Mouse (Mus musculus): ENCODE results near the gene Apol8. TPM values are rescaled to one million over a fixed set of nuclear protein-coding genes. Genes with fewer than 3 reads are reported as not detected.
A peak's percentile ranks its signal among the peaks of the same experiment; 100 is the strongest.
"Not testable (repeated sequence)": the region's sequence is repeated elsewhere in the genome, so short reads cannot be mapped to it uniquely, and the experiment has no call there.

Gene Apol8
- total RNA-seq, 2 experiments from 2014 or later = 0.08 to 0.31 TPM

DNA sequence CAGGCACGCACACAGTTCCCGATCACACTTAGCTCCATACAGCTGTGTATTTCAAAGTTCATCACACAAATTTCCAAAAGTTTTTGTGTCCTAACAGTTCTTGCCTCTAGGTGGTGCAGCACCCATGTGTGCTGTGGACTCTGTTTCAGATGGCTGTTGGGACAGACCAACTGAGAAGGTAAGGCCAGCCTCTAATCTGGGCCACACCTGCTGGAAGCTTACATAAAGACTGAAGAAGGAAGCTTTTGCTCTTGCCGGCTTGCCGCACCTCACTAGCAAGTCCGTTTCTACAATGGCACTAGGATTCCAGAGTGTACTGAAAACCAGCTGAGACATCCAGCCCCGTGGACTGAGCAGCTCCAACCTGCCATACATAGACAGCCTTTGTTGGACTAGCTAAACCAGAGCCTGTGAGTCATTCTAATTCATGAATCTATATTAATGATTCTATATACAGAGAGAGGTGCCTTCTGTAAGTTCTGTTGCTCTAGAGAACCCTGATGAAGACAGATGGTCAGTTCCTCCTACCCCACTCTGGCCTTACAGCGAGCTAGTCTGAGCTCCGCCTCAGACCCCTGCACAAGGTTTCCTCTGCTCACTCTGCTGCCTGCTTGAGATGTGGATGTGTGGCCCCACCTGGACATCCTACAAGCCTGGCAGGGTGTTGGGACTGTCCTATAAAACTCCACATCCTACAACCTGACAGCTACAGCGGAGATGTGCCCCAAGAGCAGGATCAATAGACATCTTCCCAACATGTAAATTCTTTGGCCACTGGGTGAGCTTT lies 16.1 kb downstream of the Apol8 start:
- no peak for DNase-seq
- TF ChIP-seq CTCF (IDR thresholded peaks at IDR 0.05) = peak; percentile 43
- Histone ChIP-seq H3K4me3 (no peak overlapping the region), H3K27ac (no peak overlapping the region)
- intact Hi-C loops (cut with DNase I) = no loop called here

DNA sequence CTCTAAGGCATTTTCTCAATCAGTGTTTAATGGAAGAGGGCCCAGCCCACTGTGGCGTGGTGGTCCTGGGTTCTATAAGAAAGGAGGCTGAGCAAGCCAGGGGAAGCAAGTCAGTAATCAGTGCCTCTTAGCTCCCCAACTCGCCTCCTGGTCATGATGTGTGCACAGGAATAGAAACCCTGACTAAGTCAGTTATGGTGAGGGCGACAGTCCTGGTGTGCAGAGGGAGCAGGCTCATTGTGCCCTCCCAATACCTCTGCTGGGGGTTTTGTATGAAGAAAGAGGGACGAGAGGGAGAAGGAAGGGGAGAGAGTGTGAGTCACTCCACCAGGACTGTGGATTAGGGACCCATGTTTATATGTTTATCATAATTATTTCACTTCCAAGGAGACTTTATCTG lies 22.9 kb downstream of the Apol8 start:
- H3K27ac ChIP-seq; H3K4me3 ChIP-seq; DNase-seq; intact Hi-C loops (cut with DNase I): not testable (repeated sequence)

DNA sequence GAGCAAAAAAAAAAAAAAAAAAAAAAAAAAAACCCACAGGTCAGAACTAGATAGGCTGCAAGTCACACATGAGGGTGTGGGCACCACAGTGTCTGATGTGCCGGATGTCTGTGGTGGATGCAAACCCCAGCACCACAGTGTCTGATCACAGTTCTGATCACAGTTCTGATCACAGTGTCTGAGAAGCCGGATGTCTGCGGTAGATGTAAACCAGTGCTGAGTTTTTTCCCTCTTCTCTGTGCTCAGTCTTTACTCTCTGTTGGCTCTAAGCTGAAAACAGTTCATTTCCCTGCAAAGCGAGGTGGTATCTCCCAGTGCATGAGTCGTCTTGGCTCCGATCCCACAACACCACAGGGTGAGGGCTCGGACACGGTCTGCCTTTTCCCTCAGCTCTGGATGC lies 23.4 kb downstream of the Apol8 start:
- H3K27ac ChIP-seq; intact Hi-C loops (cut with DNase I); H3K4me3 ChIP-seq; DNase-seq: not testable (repeated sequence)

DNA sequence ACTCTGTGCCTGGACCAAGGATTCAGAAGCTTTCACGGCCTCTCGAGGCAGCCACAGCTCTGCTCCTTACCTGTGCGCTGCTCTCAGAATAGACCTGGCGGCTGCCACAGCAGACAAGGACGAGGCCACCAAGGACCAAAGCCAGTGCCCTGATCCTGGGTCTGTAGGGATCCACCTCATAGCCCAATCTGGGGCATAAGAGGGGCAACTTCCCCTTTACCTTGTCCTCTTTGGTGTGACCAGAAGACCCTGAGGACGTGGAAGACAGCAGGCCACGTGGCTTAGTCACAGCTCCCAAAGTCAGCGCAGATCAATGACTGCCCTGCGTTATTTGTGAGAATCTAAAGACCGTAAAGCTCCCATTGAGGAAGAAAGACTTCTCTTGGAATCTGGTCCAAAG lies 24.0 kb downstream of the Apol8 start:
- intact Hi-C loops (cut with DNase I); DNase-seq; H3K4me3 ChIP-seq; H3K27ac ChIP-seq: not testable (repeated sequence)

DNA sequence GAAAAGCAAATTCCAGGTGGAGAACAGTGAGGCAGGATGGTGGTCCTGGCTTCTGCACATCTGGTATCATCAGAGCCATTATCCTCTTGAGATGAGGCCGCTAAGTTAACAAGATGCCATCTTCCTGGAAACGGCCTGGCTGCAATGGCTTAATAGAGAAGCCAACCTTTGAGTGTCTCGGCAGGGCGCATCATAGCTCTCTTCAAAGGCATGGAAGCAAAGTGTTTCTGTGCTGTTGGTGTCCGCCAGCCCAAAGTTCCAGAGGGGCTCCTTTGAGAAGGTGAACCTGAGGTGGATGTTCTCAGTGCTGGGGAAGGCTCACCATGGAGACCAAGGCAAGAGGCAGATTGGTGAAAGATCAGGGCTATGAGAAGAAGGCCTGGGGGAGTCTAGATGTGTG lies 25.2 kb downstream of the Apol8 start:
- TF ChIP-seq CTCF (IDR thresholded peaks at IDR 0.05) = no peak
- DNase-seq = no peak
- intact Hi-C loops (cut with DNase I) = no loop called here
- Histone ChIP-seq H3K27ac (no peak overlapping the region), H3K4me3 (no peak overlapping the region)

DNA sequence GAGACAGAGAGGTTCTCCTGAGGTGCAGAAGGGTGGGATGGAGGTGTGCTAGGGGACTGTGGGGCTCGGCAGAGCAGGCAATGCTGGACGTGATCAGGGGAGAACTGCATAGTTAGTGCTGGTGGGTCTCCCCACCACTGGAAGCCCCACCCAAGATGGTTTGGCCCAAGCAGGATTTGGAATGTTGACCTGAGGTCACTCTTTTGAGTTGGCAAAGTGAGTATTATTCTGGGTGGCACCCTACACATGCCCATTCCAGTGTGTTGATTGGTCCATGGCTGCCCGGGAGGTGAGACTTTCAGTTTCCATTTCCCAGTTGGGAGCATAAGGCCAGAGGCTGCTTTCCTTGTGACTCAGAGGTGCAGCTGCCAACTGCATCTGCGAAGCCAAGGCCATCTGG lies 28.1 kb downstream of the Apol8 start, which contains the start of gene Apol9b:
TSS of gene Apol9b (plus strand) at position 301 of the 400 bp plus-strand sequence.
- intact Hi-C loops (cut with DNase I) = not testable (repeated sequence)

DNA sequence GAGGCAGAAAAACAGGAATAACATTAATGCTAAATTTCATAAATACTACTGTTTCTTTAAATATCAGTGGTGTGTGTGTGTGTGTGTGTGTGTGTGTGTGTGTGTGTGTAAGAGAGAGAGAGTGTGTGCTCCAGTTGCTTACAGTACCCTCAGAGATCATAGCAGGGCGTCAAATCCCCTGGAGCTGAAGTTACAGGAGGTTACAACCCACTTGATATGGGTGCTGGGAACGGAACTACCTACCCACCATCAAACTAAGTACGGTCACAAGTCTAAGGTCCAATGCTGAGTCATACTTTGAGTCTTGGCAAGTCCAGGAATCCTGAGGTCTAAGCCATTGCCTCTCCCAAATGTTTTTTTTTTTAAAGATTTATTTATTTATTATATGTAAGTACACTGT lies 29.1 kb downstream of the Apol8 start:
- H3K27ac ChIP-seq; intact Hi-C loops (cut with DNase I); H3K4me3 ChIP-seq: not testable (repeated sequence)

More for the DNA sequence above, 28.1 kb downstream of the Apol8 start, which contains the start of gene Apol9b:
- not testable (repeated sequence) for H3K4me3 ChIP-seq, DNase-seq, H3K27ac ChIP-seq

DNA sequence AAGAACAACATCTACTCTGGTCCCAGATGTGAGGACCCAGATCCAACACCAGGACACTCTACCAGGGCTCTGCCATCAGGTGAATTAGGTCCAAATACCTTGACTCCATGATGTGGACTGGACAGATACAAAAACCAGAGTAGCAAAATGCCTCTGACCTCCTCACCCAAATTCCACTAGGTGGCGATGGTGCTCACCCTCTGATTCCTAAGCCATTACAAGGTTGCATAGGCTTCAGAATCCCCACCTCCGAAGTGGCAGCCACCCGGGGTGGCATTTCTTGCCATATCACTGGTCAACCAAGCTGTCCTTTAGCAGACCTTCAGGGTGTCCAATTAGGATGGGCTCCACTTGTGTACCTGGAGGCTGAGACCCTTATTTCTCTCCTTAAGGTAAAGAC lies 29.7 kb downstream of the Apol8 start:
- H3K27ac ChIP-seq; H3K4me3 ChIP-seq; intact Hi-C loops (cut with DNase I); DNase-seq: not testable (repeated sequence)
- peak; percentile 54 for TF ChIP-seq CTCF (IDR thresholded peaks at IDR 0.05)

More for the DNA sequence above, 29.1 kb downstream of the Apol8 start:
- DNase-seq = not testable (repeated sequence)

DNA sequence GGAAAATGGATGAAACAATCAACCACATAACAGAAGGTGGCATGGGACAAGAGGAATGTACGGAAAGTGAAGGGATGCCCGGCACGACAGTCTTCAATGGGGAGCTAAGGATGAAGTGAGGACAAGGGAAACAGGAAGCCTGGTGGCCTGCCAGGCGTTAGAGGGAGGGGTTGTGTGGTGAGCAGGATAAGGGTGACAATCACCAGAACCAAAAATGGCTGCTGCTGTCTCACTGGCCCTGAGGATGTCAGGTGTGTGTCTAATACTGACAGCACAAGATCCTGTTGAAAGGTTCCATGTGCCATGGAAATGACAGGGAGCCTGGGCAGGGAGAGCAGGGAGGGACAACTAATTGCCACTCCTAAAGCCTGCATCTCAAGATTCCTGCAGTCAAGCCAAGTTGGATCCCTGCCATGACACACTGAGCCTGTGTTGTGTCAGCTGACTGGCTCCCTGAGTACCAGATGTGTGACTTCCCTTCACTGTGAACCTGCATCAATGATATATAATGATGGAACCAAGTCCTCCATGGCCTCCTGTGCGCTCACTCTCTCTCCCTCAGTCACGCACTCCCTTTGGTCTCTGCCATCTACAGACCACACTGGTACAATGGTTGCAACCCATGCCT lies 31.3 kb downstream of the Apol8 start:
- H3K27ac ChIP-seq; H3K4me3 ChIP-seq; DNase-seq; intact Hi-C loops (cut with DNase I): not testable (repeated sequence)

DNA sequence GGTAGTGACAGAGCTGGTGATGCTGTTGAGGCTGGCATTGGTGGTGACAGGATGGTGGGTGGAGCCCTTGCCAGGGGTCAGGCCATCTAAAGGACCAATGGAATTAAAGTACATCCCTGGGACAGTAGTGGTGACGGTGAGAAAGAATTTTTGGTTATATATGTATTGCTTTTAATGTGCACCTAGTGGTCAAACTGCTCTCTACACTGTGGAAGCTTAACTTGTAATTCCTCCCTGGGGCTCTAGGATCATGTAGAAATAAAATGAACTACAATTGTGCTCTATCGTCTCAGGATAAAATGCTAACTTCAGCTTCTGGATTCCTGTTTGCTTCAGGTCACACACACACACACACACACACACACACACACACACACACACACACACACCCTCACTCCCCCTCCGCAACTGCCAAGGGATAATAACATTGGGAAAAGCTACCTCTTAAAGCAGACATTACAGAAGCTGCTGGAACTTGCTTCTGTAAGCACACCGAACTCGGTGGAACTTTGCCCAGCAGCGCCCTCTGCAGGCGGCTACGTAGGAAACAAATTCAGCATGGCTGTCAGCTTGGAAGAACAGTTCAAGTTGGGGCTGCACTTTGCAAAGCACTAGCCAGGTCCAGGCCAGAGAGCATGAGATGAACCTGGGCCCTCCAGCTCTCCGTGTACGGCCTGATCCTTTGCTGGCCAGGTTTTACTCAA lies 32.4 kb downstream of the Apol8 start:
- H3K4me3 ChIP-seq; H3K27ac ChIP-seq; intact Hi-C loops (cut with DNase I); DNase-seq: not testable (repeated sequence)

DNA sequence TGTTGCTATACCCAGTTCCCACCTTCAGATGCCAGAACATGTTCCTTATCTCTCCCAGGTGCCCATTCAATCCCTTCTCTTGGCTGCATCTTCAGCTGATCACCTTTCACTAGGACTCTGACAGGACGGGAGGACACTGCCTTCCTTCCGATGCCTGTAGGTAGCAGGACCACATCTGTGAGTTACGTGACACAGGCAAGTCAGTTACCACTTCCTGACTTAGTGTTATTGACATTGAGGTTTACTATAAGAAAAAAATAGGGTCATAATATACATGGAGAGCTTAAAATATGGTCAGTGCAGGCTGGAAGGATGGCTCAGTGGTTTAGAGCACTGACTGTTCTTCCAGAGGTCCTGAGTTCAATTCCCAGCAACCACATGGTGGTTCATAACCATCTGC lies 35.3 kb downstream of the Apol8 start:
- H3K27ac ChIP-seq; intact Hi-C loops (cut with DNase I); H3K4me3 ChIP-seq; DNase-seq: not testable (repeated sequence)

DNA sequence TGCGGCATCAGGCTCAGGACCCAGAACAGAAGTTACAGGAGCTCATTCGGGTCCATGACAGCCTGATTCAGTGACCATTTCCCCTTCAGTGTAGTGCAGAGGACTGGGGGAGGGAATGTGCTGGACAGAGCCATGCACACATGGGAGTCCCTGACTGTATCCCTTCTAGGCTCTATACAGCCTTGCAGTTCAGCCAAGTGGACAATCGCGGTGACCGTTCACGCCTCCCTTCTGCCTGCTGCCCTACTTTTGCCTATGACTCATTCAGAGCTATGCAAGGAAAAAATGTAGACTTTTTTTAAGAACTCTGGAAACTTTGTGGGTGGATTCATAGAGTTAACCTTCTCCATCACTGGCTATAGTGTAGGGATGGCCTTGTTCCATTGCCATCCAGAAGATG lies 38.6 kb downstream of the Apol8 start:
- H3K4me3 ChIP-seq, DNase-seq, H3K27ac ChIP-seq: not testable (repeated sequence)
- intact Hi-C loops (cut with DNase I) = loop anchor here (10.0 kb wide), 1 partner anchor 293 kb away; no protein-coding TSS in a partner anchor

DNA sequence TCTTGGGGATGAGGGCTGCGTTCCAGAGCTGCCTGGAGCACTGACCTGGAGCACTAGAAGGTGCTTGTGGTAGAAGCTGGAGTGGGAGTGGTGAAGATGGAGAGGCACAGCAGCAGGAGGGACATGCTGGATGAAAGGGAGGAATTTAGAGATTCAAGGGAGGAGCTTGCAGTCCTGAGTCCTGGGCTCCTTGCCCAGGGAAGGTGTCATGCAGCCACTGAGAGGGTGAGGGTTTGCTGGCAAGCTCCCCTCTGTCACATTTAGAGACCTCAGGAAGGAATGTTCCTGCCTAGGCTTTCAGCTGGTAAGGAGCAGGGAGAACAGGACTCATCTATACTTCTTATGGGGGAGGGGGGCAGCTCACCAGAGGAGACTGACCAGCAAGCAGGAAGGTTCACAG lies 47.9 kb downstream of the Apol8 start:
- DNase-seq; H3K27ac ChIP-seq; intact Hi-C loops (cut with DNase I); H3K4me3 ChIP-seq: not testable (repeated sequence)

DNA sequence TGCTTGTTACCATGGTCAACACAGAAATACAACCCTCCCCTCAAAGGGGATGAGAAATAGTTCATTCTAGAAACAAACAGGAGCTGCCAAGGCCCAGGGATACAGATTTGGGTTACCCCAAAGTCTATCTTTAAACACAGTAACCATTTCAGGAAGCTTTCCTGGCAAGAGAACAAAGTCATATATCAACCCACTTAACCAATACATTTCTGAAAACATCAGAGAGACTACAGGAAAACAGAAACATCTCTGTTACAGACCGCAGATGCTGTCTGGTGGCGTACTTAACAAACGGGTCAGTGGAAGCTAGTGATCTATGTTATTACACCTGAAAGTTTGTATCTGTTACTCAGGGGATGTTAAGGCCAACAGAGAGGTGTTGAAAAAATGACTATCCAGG lies 51.5 kb downstream of the Apol8 start:
- DNase-seq; intact Hi-C loops (cut with DNase I); H3K4me3 ChIP-seq: not testable (repeated sequence)

DNA sequence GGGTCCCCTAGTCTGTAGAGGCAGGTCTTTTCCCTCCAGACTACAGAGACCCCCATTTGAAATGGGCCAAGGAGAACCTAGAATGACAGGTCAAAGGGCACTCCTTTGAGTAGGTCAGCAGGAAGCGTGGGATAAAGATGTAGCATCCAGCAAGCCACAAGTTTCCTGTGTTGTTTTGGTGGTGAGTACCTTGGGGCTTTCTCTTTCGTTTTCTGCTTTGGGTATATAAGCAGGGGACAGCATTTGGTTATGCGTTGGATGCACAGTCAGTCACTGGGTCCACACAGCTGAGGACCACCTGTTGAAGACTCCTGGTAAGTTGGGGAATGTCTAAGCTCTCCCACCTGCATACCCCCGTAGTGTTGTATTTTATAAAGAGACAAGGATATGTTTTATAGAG lies 58.1 kb downstream of the Apol8 start, which contains the start of gene Apol7e:
TSS of gene Apol7e (plus strand) at position 202 of the 400 bp plus-strand sequence.
- intact Hi-C loops (cut with DNase I); H3K27ac ChIP-seq; H3K4me3 ChIP-seq; DNase-seq: not testable (repeated sequence)

More for the DNA sequence above, 51.5 kb downstream of the Apol8 start:
- H3K27ac ChIP-seq = not testable (repeated sequence)
